Mouse (Mus musculus) ovary, postnatal 14 days (tissue): ENCODE measurements around the gene Lyrm7.

Experiments used
- DNase-seq: peaks from one replicate; pipeline ENCODE4 v3.0.0; 2022; ENCODE audit warnings: low spot score

Lyrm7 gene

GRCm38 (mm10) chr11:54845470-54846442 is 15.0 kb downstream of the Lyrm7 start:
- DNase-seq = no peak

GRCm38 (mm10) chr11:54844959-54845358 is 15.8 kb downstream of the Lyrm7 start:
- DNase-seq = no peak

GRCm38 (mm10) chr11:54844424-54844823 is 16.3 kb downstream of the Lyrm7 start:
- DNase-seq = no peak

GRCm38 (mm10) chr11:54840891-54841290 is 19.8 kb downstream of the Lyrm7 start:
- DNase-seq = no peak

- no peak for DNase-seq
Observed at GRCm38 (mm10) chr11:54839696-54840095, 21.0 kb downstream of the Lyrm7 start.

- peak; percentile 19 for DNase-seq
Observed at GRCm38 (mm10) chr11:54836106-54836505, 24.6 kb downstream of the Lyrm7 start.

GRCm38 (mm10) chr11:54834596-54834995 is 26.1 kb downstream of the Lyrm7 start:
- no peak for DNase-seq

GRCm38 (mm10) chr11:54833833-54834232 is 26.9 kb downstream of the Lyrm7 start:
- no peak for DNase-seq

GRCm38 (mm10) chr11:54826819-54827218 is 33.9 kb downstream of the Lyrm7 start:
- no peak for DNase-seq

GRCm38 (mm10) chr11:54825774-54826173 is 34.9 kb downstream of the Lyrm7 start:
- DNase-seq = no peak

GRCm38 (mm10) chr11:54823467-54823866 is 37.2 kb downstream of the Lyrm7 start:
- no peak for DNase-seq

- no peak for DNase-seq
Observed at GRCm38 (mm10) chr11:54819489-54819888, 41.2 kb downstream of the Lyrm7 start.

- no peak for DNase-seq
Observed at GRCm38 (mm10) chr11:54817449-54817848, 43.3 kb downstream of the Lyrm7 start.

- no peak for DNase-seq
Observed at GRCm38 (mm10) chr11:54815659-54816058, 45.1 kb downstream of the Lyrm7 start.

- DNase-seq = no peak
Observed at GRCm38 (mm10) chr11:54812812-54813516, 47.8 kb downstream of the Lyrm7 start.

GRCm38 (mm10) chr11:54812314-54812713 is 48.4 kb downstream of the Lyrm7 start:
- DNase-seq = no peak

GRCm38 (mm10) chr11:54811054-54811453 is 49.7 kb downstream of the Lyrm7 start:
- no peak for DNase-seq

- no peak for DNase-seq
Observed at GRCm38 (mm10) chr11:54809582-54809981, 51.1 kb downstream of the Lyrm7 start.

- no peak for DNase-seq
Observed at GRCm38 (mm10) chr11:54808177-54808576, 52.5 kb downstream of the Lyrm7 start.

- no peak for DNase-seq
Observed at GRCm38 (mm10) chr11:54807669-54808068, 53.0 kb downstream of the Lyrm7 start.

- no peak for DNase-seq
Observed at GRCm38 (mm10) chr11:54806891-54807290, 53.8 kb downstream of the Lyrm7 start.

- DNase-seq = peak; percentile 18
Observed at GRCm38 (mm10) chr11:54805196-54805595, 55.5 kb downstream of the Lyrm7 start.

- no peak for DNase-seq
Observed at GRCm38 (mm10) chr11:54802621-54803020, 58.1 kb downstream of the Lyrm7 start.
